Mouse (Mus musculus): ENCODE data around the gene Cds1. TPM values are rescaled to one million over a fixed set of nuclear protein-coding genes. Genes with fewer than 3 reads are reported as not detected.

Gene Cds1
- polyA plus RNA-seq, 1 experiment from 2014 or later: 3.7 TPM

DNA sequence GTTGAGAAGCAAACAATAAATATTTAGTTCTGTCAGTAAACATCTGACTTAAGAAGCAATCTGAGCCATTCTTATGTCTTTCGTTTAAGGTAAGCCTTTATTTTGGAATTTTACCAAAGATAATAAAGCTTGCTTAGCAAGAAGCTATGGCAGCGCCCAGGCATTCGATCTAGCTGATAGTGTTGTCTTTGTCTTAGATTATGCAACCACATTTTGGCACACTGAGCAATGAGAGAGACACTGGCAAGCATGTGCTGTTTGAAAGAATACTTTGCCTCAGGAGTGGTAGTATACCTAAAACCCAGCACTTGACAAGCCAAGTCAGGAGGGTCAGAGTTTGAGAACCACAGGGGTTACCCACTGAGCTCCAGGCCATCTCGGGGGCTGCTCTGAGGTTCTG lies 16.0 kb downstream of the Cds1 start:
- no peaks in the 10 kb centered on the region for H3K36me3 ChIP-seq
- H3K4me3 ChIP-seq (replicated peaks): no peak overlapping the region
- H3K9me3 ChIP-seq: no peaks in the 10 kb centered on the region
- no peak for ATAC-seq
- H3K27me3 ChIP-seq: no peaks in the 10 kb centered on the region
- 87% methylated on average over 4 of the region's 4 CpGs for WGBS
- no peak overlapping the region for H3K27ac ChIP-seq
- H3K4me2 ChIP-seq (replicated peaks): no peak overlapping the region
- no peaks in the 10 kb centered on the region for H3K4me1 ChIP-seq (replicated peaks)
- H3K9ac ChIP-seq (replicated peaks): no peak overlapping the region

DNA sequence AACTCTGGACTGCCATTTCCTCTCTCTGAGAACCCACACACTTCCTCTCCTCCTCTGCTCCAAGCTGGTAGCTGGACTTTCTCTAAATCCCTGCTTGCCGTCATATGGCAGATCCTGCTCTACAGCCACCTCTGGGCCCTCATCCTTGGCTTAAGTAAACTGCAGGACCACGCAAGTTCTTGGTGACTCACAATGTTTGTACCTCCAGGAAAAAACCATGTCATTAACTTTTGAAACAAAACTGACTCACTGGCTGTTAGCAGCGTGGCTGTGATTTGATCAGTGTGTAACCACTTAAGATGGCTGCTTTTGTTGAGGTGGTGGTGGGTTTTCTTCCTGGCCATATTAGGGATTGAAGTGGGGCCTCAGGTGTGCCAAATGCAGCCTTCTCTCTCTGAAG lies 19.4 kb downstream of the Cds1 start:
- Histone ChIP-seq H3K9ac (replicated peaks) (no peak overlapping the region), H3K36me3 (no peaks in the 10 kb centered on the region), H3K4me1 (replicated peaks) (no peaks in the 10 kb centered on the region), H3K4me2 (replicated peaks) (no peak overlapping the region), H3K27me3 (no peaks in the 10 kb centered on the region), H3K4me3 (replicated peaks) (no peak overlapping the region), H3K27ac (no peak overlapping the region), H3K9me3 (no peaks in the 10 kb centered on the region)
- no peak for ATAC-seq
- 94% methylated on average over 3 of the region's 3 CpGs for WGBS

DNA sequence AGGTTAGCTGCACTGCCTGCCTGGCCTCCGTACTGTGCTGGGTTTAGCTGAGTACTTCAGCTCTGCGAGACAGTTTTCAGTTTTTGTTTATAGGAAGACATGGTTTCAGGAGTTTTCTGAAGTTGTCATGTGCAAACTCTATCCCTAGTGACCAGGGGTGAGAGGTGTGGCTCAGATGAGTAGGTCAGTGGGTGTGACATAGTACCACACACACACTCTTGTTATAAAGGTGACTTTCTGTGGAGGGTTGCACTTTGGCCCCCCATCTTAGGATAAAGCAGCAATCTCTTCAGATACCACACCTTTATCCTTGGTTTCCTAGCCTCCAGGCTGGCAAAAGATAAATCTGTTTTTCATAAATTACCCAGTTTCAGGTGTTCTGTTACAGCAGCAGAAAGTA lies 19.9 kb downstream of the Cds1 start:
- no peak for ATAC-seq
- Histone ChIP-seq H3K4me3 (replicated peaks) (no peak overlapping the region), H3K9ac (replicated peaks) (no peak overlapping the region), H3K27ac (no peak overlapping the region), H3K4me1 (replicated peaks) (no peaks in the 10 kb centered on the region), H3K9me3 (no peaks in the 10 kb centered on the region), H3K27me3 (no peaks in the 10 kb centered on the region), H3K4me2 (replicated peaks) (no peak overlapping the region), H3K36me3 (no peaks in the 10 kb centered on the region)
- 89% methylated on average over 2 of the region's 2 CpGs for WGBS

DNA sequence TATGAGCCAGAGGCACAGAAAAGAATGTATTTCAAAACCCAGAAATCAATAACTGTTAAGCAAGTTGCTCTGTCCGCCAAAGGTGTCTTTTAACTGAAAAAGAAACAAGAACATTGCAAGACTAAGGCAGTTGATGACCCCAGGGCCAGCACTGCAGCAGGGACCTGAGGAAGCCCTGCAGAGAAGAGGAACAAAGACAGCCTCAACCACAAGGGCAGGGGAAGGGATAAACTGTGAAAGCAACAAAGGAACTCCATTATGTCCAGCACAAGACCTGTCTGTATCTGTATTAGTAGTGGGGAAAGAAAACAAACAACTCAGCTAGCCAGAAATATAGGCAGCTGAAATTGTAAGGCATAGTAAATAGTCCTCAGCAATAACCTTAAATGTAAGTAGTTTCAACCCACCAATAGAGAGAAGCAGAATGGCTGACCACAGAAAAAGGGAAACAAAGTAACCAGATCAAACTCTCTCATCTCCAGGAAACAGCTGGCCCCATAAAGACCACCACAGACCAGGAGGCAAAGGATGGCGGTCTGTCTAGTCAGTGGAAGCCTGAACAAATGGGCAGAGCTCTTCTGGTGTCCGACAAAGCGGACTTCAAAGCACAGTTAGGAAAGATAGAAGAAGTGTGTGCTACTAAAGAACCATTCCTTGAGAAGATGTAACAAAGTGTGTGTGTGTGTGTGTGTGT lies 21.1 kb downstream of the Cds1 start:
- 66% methylated on average over 4 of the region's 4 CpGs for WGBS
- no peaks in the 10 kb centered on the region for H3K36me3 ChIP-seq

GRCm38 (mm10) chr5:101789770-101790169 lies 24.8 kb downstream of the Cds1 start:
- ATAC-seq: no peak
- Histone ChIP-seq H3K27ac (no peak overlapping the region), H3K9me3 (no peaks in the 10 kb centered on the region), H3K4me1 (replicated peaks) (no peaks in the 10 kb centered on the region), H3K4me2 (replicated peaks) (no peak overlapping the region), H3K36me3 (no peaks in the 10 kb centered on the region), H3K9ac (replicated peaks) (no peak overlapping the region), H3K27me3 (no peaks in the 10 kb centered on the region), H3K4me3 (replicated peaks) (no peak overlapping the region)

More for the DNA sequence above, 21.1 kb downstream of the Cds1 start:
- H3K4me1 ChIP-seq (replicated peaks): no peaks in the 10 kb centered on the region
- H3K4me2 ChIP-seq (replicated peaks): no peak overlapping the region
- no peak overlapping the region for H3K9ac ChIP-seq (replicated peaks)
- no peak for ATAC-seq
- H3K27ac ChIP-seq: no peak overlapping the region
- H3K9me3 ChIP-seq: no peaks in the 10 kb centered on the region
- no peak overlapping the region for H3K4me3 ChIP-seq (replicated peaks)
- H3K27me3 ChIP-seq: no peaks in the 10 kb centered on the region

- Histone ChIP-seq H3K4me3 (replicated peaks) (no peak overlapping the region), H3K4me1 (replicated peaks) (no peaks in the 10 kb centered on the region), H3K27me3 (no peaks in the 10 kb centered on the region), H3K9ac (replicated peaks) (no peak overlapping the region), H3K9me3 (no peaks in the 10 kb centered on the region), H3K27ac (no peak overlapping the region), H3K36me3 (no peaks in the 10 kb centered on the region), H3K4me2 (replicated peaks) (no peak overlapping the region)
- peak; percentile 58; the same call in 1 of the 2 replicates for ATAC-seq
- 49% methylated on average over 5 of the region's 5 CpGs for WGBS
Measured at GRCm38 (mm10) chr5:101790560-101790959, 25.6 kb downstream of the Cds1 start.

DNA sequence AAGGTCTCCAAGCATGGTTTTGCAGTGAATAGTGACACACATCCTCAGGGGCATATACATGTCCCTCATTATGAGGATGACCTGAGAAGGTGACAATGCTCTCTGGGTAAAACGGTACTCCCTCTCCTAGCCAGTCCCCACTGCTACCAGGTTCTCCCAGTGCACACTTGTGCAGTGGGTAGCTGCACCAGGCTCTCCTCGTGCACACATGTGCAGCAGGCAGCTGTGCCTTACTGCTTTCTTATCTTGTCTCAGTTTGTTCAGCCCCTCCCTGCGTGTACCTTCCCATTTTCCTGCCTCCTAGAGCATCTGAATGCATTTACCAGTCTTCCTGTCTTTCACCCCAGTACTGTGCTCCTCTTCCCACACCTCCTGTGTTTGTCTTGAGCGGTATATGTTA lies 27.7 kb downstream of the Cds1 start:
- no peaks in the 10 kb centered on the region for H3K4me1 ChIP-seq (replicated peaks)
- H3K9ac ChIP-seq (replicated peaks): no peak overlapping the region
- 86% methylated on average over 4 of the region's 4 CpGs for WGBS
- no peak overlapping the region for H3K4me3 ChIP-seq (replicated peaks)
- ATAC-seq: no peak
- no peaks in the 10 kb centered on the region for H3K27me3 ChIP-seq
- H3K9me3 ChIP-seq: no peaks in the 10 kb centered on the region
- no peak overlapping the region for H3K4me2 ChIP-seq (replicated peaks)
- H3K36me3 ChIP-seq: no peaks in the 10 kb centered on the region
- no peak overlapping the region for H3K27ac ChIP-seq

DNA sequence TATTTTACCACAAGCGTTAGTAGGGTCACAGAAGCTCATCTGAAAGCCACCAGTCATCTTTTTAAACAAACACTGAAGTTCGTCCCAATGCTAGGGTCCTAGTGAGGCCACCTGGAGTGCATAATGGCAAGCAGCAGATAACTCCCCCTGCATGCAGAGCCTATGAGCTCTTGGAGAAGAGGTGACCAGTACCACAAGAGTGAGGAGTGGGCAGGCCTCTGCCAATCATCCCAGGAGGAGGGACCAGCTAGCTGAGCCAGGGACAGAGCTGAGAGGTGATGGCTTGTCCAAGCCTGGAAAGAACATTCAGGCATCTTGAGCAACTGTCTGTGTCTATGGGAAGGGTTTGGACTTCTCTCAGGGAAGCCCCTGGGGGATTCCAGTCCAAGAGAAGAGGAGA lies 37.0 kb downstream of the Cds1 start:
- no peak for ATAC-seq
- H3K4me1 ChIP-seq (replicated peaks): no peaks in the 10 kb centered on the region
- no peak overlapping the region for H3K9ac ChIP-seq (replicated peaks)
- WGBS: 67% methylated on average over 2 of the region's 2 CpGs
- no peaks in the 10 kb centered on the region for H3K9me3 ChIP-seq
- H3K27me3 ChIP-seq: no peaks in the 10 kb centered on the region
- H3K4me2 ChIP-seq (replicated peaks): no peak overlapping the region
- H3K27ac ChIP-seq: no peak overlapping the region
- no peaks in the 10 kb centered on the region for H3K36me3 ChIP-seq
- no peak overlapping the region for H3K4me3 ChIP-seq (replicated peaks)

- 85% methylated on average over 9 of the region's 9 CpGs for WGBS
- Histone ChIP-seq H3K9me3 (no peaks in the 10 kb centered on the region), H3K4me1 (replicated peaks) (no peaks in the 10 kb centered on the region), H3K27ac (no peak overlapping the region), H3K27me3 (no peaks in the 10 kb centered on the region), H3K4me2 (replicated peaks) (no peak overlapping the region), H3K9ac (replicated peaks) (no peak overlapping the region), H3K36me3 (no peaks in the 10 kb centered on the region), H3K4me3 (replicated peaks) (no peak overlapping the region)
- ATAC-seq: no peak
Measured at GRCm38 (mm10) chr5:101802358-101803022, 37.6 kb downstream of the Cds1 start.

- Histone ChIP-seq H3K27me3 (no peaks in the 10 kb centered on the region), H3K9me3 (no peaks in the 10 kb centered on the region), H3K27ac (no peak overlapping the region), H3K4me2 (replicated peaks) (no peak overlapping the region), H3K4me3 (replicated peaks) (no peak overlapping the region), H3K36me3 (no peaks in the 10 kb centered on the region), H3K9ac (replicated peaks) (no peak overlapping the region), H3K4me1 (replicated peaks) (no peaks in the 10 kb centered on the region)
- WGBS: 88% methylated on average over 6 of the region's 6 CpGs
- no peak for ATAC-seq
Measured at GRCm38 (mm10) chr5:101811296-101812169, 46.6 kb downstream of the Cds1 start.

DNA sequence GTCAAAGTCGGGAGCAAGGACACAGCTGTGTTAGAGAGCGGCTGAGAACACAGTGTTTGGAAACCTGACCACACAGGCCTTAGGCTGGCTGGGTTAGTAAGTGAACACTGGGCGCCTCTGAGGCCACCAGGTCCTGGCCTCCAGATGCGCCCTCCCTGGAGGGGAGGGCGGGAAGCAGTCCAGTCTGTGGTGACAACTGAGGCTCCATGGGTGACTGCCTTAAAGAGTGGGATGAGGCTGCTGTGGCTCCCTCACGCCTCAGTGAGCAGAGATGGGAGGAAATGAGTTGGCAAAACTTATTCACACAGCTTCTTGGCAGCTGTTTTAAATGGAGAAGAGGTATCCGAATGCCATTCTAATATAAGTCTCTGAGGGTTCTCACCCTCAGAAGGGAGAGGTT lies 51.9 kb downstream of the Cds1 start:
- H3K4me2 ChIP-seq (replicated peaks): no peak overlapping the region
- H3K9ac ChIP-seq (replicated peaks): no peak overlapping the region
- no peak overlapping the region for H3K4me3 ChIP-seq (replicated peaks)
- H3K27ac ChIP-seq: no peak overlapping the region
- H3K27me3 ChIP-seq: no peaks in the 10 kb centered on the region
- ATAC-seq: no peak
- no peaks in the 10 kb centered on the region for H3K36me3 ChIP-seq
- WGBS: 56% methylated on average over 7 of the region's 7 CpGs
- no peaks in the 10 kb centered on the region for H3K9me3 ChIP-seq
- H3K4me1 ChIP-seq (replicated peaks): no peaks in the 10 kb centered on the region

- ATAC-seq: no peak
- WGBS: 56% methylated on average over 10 of the region's 10 CpGs
- Histone ChIP-seq H3K27ac (no peak overlapping the region), H3K9ac (replicated peaks) (no peak overlapping the region), H3K36me3 (no peaks in the 10 kb centered on the region), H3K4me2 (replicated peaks) (no peak overlapping the region), H3K27me3 (0 out of 2 replicates have a peak, but pooled peaks cover 9% of the 10 kb centered on the region), H3K4me3 (replicated peaks) (no peak overlapping the region), H3K4me1 (replicated peaks) (no peaks in the 10 kb centered on the region), H3K9me3 (no peaks in the 10 kb centered on the region)
Measured at GRCm38 (mm10) chr5:101819216-101819615, 54.3 kb downstream of the Cds1 start.
